Mouse (Mus musculus) lung, adult 2 months (tissue): Measurements from ENCODE around the gene Mybpc2.

ENCODE experiments used
- CTCF ChIP-seq: fragments of 200-500 bp; IDR thresholded peaks from 2 replicates; pipeline ENCODE4 v1.5.1; 2011; ENCODE audit warnings: mild to moderate bottlenecking, low read length, control low read depth; ENCODE audit not compliant: insufficient read depth
- POLR2A ChIP-seq: fragments of 200-500 bp; IDR thresholded peaks from 2 replicates; pipeline ENCODE4 v1.6.1; 2011; ENCODE audit warnings: low read depth, mild to moderate bottlenecking, control low read depth, low read length, borderline replicate concordance; ENCODE audit errors: extremely low read depth

DNA sequence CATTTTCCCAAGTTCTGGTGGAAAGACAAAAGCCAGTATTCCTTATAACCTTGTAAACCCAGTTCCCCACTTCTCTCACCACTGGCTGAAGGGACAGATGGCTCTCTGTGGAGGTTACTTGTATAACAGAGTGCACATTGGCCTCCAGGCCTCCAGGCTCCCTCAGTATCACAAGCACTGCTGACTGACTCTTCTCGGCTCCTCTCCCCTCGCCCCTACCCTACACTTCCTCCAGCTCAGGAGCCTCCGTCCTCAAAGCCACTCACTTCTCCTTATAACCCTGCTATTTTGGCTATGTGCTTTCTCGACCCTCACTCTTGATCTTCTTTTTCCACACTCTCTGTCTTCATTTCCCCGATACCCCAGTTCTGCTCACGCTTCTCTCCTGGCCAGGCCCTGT, 41.0 kb upstream of the Mybpc2 start:
- TF ChIP-seq POLR2A: no peak
- TF ChIP-seq CTCF: no peak
